ENCODE assay signal across 7 mouse cellular contexts in genomic region chr2:166517392-166518174, GRCm38 (mm10).
DNase-seq lines count a peak whose midpoint lies in the region; ATAC-seq and TF ChIP-seq lines count a peak whose summit lies in the region.
"Not testable (repeated sequence)": the region's sequence is repeated elsewhere in the genome, so short reads cannot be mapped to it uniquely, and the experiment has no call there.

No protein-coding gene starts in this region.

- peaks cover 29% of the 10 kb centered on the region for H3K4me1 ChIP-seq in forebrain, embryonic 13.5 days
- peaks cover 29% of the 10 kb centered on the region for H3K4me1 ChIP-seq in hindbrain, embryonic 12.5 days
- H3K4me1 ChIP-seq in neural tube, embryonic 13.5 days (replicated peaks) = peaks cover 50% of the 10 kb centered on the region

- H3K4me2 ChIP-seq in forebrain, embryonic 13.5 days = peak overlapping the region; percentile 37
- H3K4me2 ChIP-seq in hindbrain, embryonic 12.5 days (replicated peaks) = peak overlapping the region; percentile 19
- peak overlapping the region; percentile 41 for H3K4me2 ChIP-seq in neural tube, embryonic 13.5 days

- not testable (repeated sequence) for H3K36me3 ChIP-seq in forebrain, embryonic 13.5 days (ENCODE audit: poor library complexity, severe bottlenecking); hindbrain, embryonic 12.5 days; neural tube, embryonic 13.5 days

- peak; percentile 93 for DNase-seq in brain, embryonic 14.5 days (ENCODE audit: low read depth)
- DNase-seq in heart, adult 8-10 months (ENCODE audit: low spot score) = peak; percentile 69
- DNase-seq in layer of hippocampus, adult 8-10 months (ENCODE audit: low spot score in 2 of 2) = peak; percentile 54 to 55
- peak; percentile 76 for DNase-seq in lung, postnatal 10 days

- not testable (repeated sequence) for TF ChIP-seq POLR2A in brain, embryonic 14.5 days (IDR thresholded peaks at IDR 0.05; ENCODE audit: borderline replicate concordance, extremely low read depth, insufficient read depth, insufficient read length, poor library complexity, severe bottlenecking)

- H3K27me3 ChIP-seq in forebrain, embryonic 13.5 days = peaks cover 69% of the 10 kb centered on the region
- peaks cover 43% of the 10 kb centered on the region for H3K27me3 ChIP-seq in hindbrain, embryonic 12.5 days
- H3K27me3 ChIP-seq in neural tube, embryonic 13.5 days = peaks cover 43% of the 10 kb centered on the region

- not testable (repeated sequence) for H3K9me3 ChIP-seq in forebrain, embryonic 13.5 days (replicated peaks); hindbrain, embryonic 12.5 days (replicated peaks); neural tube, embryonic 13.5 days

- not testable (repeated sequence) for H3K9ac ChIP-seq in forebrain, embryonic 13.5 days; hindbrain, embryonic 12.5 days
- H3K9ac ChIP-seq in neural tube, embryonic 13.5 days = peak overlapping the region; percentile 61

- not testable (repeated sequence) for TF ChIP-seq CTCF in brain, embryonic 14.5 days (IDR thresholded peaks at IDR 0.05; ENCODE audit: borderline replicate concordance, extremely low read depth, insufficient read depth, insufficient read length)

- H3K4me3 ChIP-seq in forebrain, embryonic 13.5 days; hindbrain, embryonic 12.5 days; neural tube, embryonic 13.5 days: not testable (repeated sequence)

- ATAC-seq in forebrain, embryonic 13.5 days = peak; percentile 78
- ATAC-seq in hindbrain, embryonic 12.5 days (ENCODE audit: low FRiP score) = peak; percentile 60; the same call in 1 of the 2 replicates
- ATAC-seq in neural tube, embryonic 13.5 days (ENCODE audit: low read depth) = peak; percentile 52; the same call in 1 of the 2 replicates

- peak overlapping the region; percentile 54; the same call in 1 of the 2 replicates for H3K27ac ChIP-seq in forebrain, embryonic 13.5 days
- peak overlapping the region; percentile 52 for H3K27ac ChIP-seq in hindbrain, embryonic 12.5 days
- peak overlapping the region; percentile 90 for H3K27ac ChIP-seq in neural tube, embryonic 13.5 days (replicated peaks)

- under 1% methylated on average over 14 of the region's 17 CpGs for WGBS in forebrain, embryonic 13.5 days
- WGBS in hindbrain, embryonic 12.5 days = 9% methylated on average over 14 of the region's 17 CpGs
- WGBS in neural tube, embryonic 13.5 days = 2% methylated on average over 15 of the region's 17 CpGs
